Mouse (Mus musculus) urinary bladder, postnatal 10 days (tissue): Measurements from ENCODE around the gene Gltp.

Experiments
- DNase-seq: peaks from one replicate; pipeline ENCODE4 v3.0.0; 2022; ENCODE audit warnings: low spot score

Gltp gene

GRCm38 (mm10) chr5:114702403-114703392 is 11.9 kb upstream of the Gltp start:
- DNase-seq: no peak

- no peak for DNase-seq
These were observed 8.2 kb upstream of the Gltp start for GRCm38 (mm10) chr5:114699015-114699414.

GRCm38 (mm10) chr5:114698044-114698746 is 7.4 kb upstream of the Gltp start:
- no peak for DNase-seq

GRCm38 (mm10) chr5:114696939-114697338 is 6.2 kb upstream of the Gltp start:
- no peak for DNase-seq

GRCm38 (mm10) chr5:114695775-114696174 is 5.0 kb upstream of the Gltp start:
- no peak for DNase-seq

- no peak for DNase-seq
These were observed 951 bp downstream of the Gltp start for GRCm38 (mm10) chr5:114689700-114690366.

- DNase-seq: no peak
These were observed 2.1 kb downstream of the Gltp start for GRCm38 (mm10) chr5:114688703-114689102.

- DNase-seq: no peak
These were observed 2.9 kb downstream of the Gltp start for GRCm38 (mm10) chr5:114687901-114688300.

- no peak for DNase-seq
These were observed 4.0 kb downstream of the Gltp start for GRCm38 (mm10) chr5:114686726-114687210.

- no peak for DNase-seq
These were observed 4.8 kb downstream of the Gltp start for GRCm38 (mm10) chr5:114685986-114686385.

GRCm38 (mm10) chr5:114681717-114682116 is 9.1 kb downstream of the Gltp start:
- DNase-seq: no peak

- DNase-seq: no peak
These were observed 10.0 kb downstream of the Gltp start for GRCm38 (mm10) chr5:114680676-114681285.

GRCm38 (mm10) chr5:114679841-114680591 is 10.8 kb downstream of the Gltp start:
- DNase-seq: no peak

GRCm38 (mm10) chr5:114674594-114674993 is 16.2 kb downstream of the Gltp start:
- no peak for DNase-seq

- DNase-seq: no peak
These were observed 17.7 kb downstream of the Gltp start for GRCm38 (mm10) chr5:114673114-114673513.

- no peak for DNase-seq
These were observed 21.8 kb downstream of the Gltp start for GRCm38 (mm10) chr5:114669014-114669413.

- DNase-seq: peak; percentile 94
These were observed 23.4 kb downstream of the Gltp start for GRCm38 (mm10) chr5:114667228-114667856.

- DNase-seq: no peak
These were observed 24.1 kb downstream of the Gltp start for GRCm38 (mm10) chr5:114666659-114667058.

GRCm38 (mm10) chr5:114664750-114665149 is 26.0 kb downstream of the Gltp start:
- no peak for DNase-seq

- DNase-seq: no peak
These were observed 26.6 kb downstream of the Gltp start for GRCm38 (mm10) chr5:114664139-114664538.

- DNase-seq: no peak
These were observed 29.8 kb downstream of the Gltp start for GRCm38 (mm10) chr5:114661029-114661428.
